Mouse (Mus musculus) bone marrow, adult 2 months (tissue): Measurements from ENCODE around the gene Srxn1. TPM values are rescaled to one million over a fixed set of nuclear protein-coding genes. Genes with fewer than 3 reads are reported as not detected.

Experiments used
- H3K27ac ChIP-seq: fragments of 200-500 bp; 2 replicates; pipeline ENCODE4 v1.5.1; 2012; ENCODE audit warnings: low read depth, mild to moderate bottlenecking, control low read depth, inconsistent platforms, low read length; ENCODE audit not compliant: control insufficient read depth, poor library complexity, insufficient read depth
- H3K4me1 ChIP-seq: fragments of 200-500 bp; 2 replicates; pipeline ENCODE4 v1.6.1; 2011; ENCODE audit warnings: low read length; ENCODE audit not compliant: control insufficient read depth, insufficient read depth
- H3K4me3 ChIP-seq: fragments of 200-500 bp; replicated peaks from 2 replicates; pipeline ENCODE3; 2011; ENCODE audit warnings: mild to moderate bottlenecking, low read depth, low read length, control low read depth; ENCODE audit not compliant: control insufficient read depth
- CTCF ChIP-seq: fragments of 200-500 bp; IDR thresholded peaks from 2 replicates; pipeline ENCODE4 v1.5.1; 2011; ENCODE audit warnings: low read length, control low read depth; ENCODE audit not compliant: control insufficient read depth, insufficient read depth
- POLR2A ChIP-seq: fragments of 200-500 bp; IDR thresholded peaks from 2 replicates; pipeline ENCODE4 v1.6.1; 2011; ENCODE audit warnings: low read depth, mild to moderate bottlenecking, control low read depth, low read length, borderline replicate concordance; ENCODE audit not compliant: control insufficient read depth
- WGBS: fragments of 180-500 bp; shearing (Covaris S2); methylation state at CpG from one replicate; pipeline ENCODE4 v1.1.7; 2018; 5-methylcytosine and 5-hydroxymethylcytosine counted together
- polyA plus RNA-seq: library from polyadenylated mRNA; stranded (reverse); fragments of >200 nt; gene quantifications from 2 replicates; pipeline ENCODE4 v1.2.4, GENCODE M21; 2011; ENCODE audit warnings: low replicate concordance; ENCODE audit not compliant: missing spikeins, insufficient read depth, insufficient read length

Srxn1 gene
- polyA plus RNA-seq, 1 experiment, result 11.6 TPM

DNA sequence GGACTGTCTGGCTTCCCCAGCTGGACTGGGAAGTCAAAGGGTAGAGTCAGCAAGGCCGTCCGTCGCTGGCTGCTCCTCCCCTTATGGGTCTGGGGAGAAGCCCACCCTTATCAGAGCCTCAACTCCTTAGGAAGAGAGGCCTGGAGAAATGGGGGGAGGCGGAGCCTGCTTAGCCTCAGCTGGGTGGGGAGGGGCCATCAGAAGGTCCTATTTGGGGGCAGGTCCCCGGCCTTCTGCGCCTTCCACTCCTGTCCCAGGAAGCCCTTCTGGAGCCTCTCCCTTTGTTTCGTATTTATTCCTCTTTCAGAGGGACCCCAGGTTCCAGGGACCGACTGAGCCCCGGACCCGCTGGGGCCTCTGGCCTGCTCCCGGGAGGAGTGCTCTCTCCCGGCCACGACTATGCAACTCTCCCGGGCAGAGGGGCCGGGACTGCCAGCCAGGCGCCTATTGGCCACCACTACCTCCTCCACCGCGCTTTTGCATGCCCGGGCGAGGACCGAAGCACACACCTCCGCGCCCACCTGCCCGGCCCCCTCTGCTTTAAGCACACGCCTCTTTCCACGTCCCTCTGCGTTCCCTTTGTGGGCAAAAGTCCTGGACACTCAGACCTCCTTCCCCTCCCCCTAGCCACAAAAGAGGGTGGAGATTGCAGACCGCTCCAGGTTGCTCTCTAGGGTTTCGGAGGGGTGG lies 10.3 kb upstream of the Srxn1 start:
- TF ChIP-seq POLR2A (no peak), CTCF (no peak)
- no peak overlapping the region for H3K4me3 ChIP-seq
- no peak overlapping the region for H3K27ac ChIP-seq
- H3K4me1 ChIP-seq, result peaks cover 2% of the 10 kb centered on the region; the same call in 1 of the 2 replicates
- 16% methylated on average over 29 of the region's 29 CpGs for WGBS

GRCm38 (mm10) chr2:152096922-152097321 lies 8.4 kb upstream of the Srxn1 start:
- Histone ChIP-seq H3K27ac (no peak overlapping the region), H3K4me1 (peaks cover 2% of the 10 kb centered on the region; the same call in 1 of the 2 replicates), H3K4me3 (no peak overlapping the region)
- 72% methylated on average over 2 of the region's 2 CpGs for WGBS
- TF ChIP-seq POLR2A (no peak), CTCF (no peak)

DNA sequence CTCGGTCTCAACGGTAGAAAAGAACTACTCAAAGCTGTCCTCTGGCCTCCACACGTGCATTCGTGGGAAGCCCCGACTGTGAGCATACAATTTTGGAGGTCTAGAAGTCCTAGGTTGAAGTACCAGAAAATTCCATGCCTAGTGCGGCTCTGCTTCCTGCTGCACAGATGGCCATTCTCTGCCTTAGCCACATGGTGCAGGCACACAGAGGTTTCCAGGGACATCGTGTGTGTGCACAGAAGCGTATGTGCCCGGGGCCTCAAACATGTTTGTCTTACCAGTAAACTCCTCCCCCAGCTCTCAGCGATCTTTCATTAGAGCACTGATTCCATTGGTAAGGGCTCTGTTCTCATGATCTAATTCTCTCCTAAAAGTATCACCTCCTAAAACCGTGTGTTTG lies 7.4 kb upstream of the Srxn1 start:
- TF ChIP-seq POLR2A (no peak), CTCF (no peak)
- peaks cover 2% of the 10 kb centered on the region; the same call in 1 of the 2 replicates for H3K4me1 ChIP-seq
- H3K27ac ChIP-seq, result no peak overlapping the region
- H3K4me3 ChIP-seq, result no peak overlapping the region
- 79% methylated on average over 11 of the region's 11 CpGs for WGBS

GRCm38 (mm10) chr2:152099538-152099937 lies 5.8 kb upstream of the Srxn1 start:
- no peaks in the 10 kb centered on the region for H3K4me1 ChIP-seq
- no peak overlapping the region for H3K27ac ChIP-seq
- WGBS, result 75% methylated on average over 3 of the region's 3 CpGs
- no peak overlapping the region for H3K4me3 ChIP-seq
- TF ChIP-seq POLR2A, result no peak
- no peak for TF ChIP-seq CTCF

DNA sequence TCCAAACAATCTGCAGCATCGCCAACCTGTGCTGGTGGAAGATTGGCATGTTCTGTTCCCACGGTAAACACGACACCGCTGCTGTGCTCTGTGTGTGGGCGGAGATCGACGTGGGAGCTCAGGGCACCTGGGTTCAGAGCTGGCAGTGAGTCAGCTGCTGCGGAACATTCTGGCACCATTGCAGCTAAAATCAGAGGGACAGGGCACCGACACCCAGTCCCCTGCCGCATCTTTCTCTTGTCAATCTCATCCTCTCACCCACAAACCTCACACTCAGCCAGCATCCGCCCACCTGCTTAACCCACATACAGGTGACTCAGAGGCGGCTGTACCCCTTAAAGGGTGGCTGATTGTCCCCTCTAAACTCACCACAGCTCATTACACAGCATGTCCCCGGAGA lies 3.6 kb upstream of the Srxn1 start:
- 59% methylated on average over 13 of the region's 13 CpGs for WGBS
- no peaks in the 10 kb centered on the region for H3K4me1 ChIP-seq
- H3K4me3 ChIP-seq, result no peak overlapping the region
- no peak overlapping the region for H3K27ac ChIP-seq
- TF ChIP-seq POLR2A, result no peak
- TF ChIP-seq CTCF, result no peak

- no peak overlapping the region for H3K4me3 ChIP-seq
- no peak overlapping the region for H3K27ac ChIP-seq
- WGBS, result 63% methylated on average over 6 of the region's 6 CpGs
- TF ChIP-seq CTCF, result no peak
- TF ChIP-seq POLR2A, result no peak
- no peaks in the 10 kb centered on the region for H3K4me1 ChIP-seq
Observed at GRCm38 (mm10) chr2:152102369-152102768, 2.9 kb upstream of the Srxn1 start.

DNA sequence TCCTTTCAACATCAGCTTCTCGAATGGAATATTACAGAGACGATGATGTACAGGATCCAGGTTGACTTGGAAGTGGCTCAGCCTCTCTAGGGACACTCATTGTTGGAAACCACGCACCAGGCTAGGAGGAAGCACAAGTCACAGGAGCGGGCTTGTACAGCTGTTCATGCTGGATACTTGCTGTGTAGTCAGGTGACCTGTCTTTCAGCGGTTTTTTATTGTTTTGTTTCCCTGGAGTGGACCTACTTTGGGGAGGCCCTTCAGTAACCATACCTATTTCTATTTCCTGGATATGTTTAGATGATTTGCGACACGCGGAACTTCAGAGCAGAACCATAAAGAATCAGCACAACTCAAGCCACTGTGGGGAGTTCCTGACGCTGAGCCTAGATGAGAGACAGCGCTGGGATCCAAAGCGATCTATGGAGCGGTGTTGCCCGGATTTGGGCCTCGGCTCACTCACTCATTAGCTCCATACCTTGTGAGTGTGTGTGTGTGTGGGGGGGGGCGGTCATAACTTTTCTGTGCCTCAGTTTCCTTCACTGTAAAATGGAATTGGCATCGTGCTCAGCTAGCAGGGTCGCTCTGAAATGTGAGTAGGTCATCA lies 502 bp upstream of the Srxn1 start:
- H3K4me3 ChIP-seq, result peak overlapping the region; percentile 76
- no peaks in the 10 kb centered on the region for H3K4me1 ChIP-seq
- TF ChIP-seq POLR2A (no peak), CTCF (no peak)
- 6% methylated on average over 17 of the region's 17 CpGs for WGBS
- peak overlapping the region; percentile 86 for H3K27ac ChIP-seq

GRCm38 (mm10) chr2:152106225-152106595 lies 894 bp downstream of the Srxn1 start:
- 81% methylated on average over 3 of the region's 3 CpGs for WGBS
- no peak overlapping the region for H3K27ac ChIP-seq
- no peak for TF ChIP-seq CTCF
- no peak for TF ChIP-seq POLR2A
- no peaks in the 10 kb centered on the region for H3K4me1 ChIP-seq
- H3K4me3 ChIP-seq, result peak overlapping the region; percentile 40
